Comparison of ENCODE assay signal across 36 mouse cellular contexts in genomic region chr1:82879172-82879571, GRCm38 (mm10). TPM values are rescaled to one million over a fixed set of nuclear protein-coding genes. Genes with fewer than 3 reads are reported as not detected.
A peak's percentile ranks its signal among the peaks of the same experiment; 100 is the strongest.
DNase-seq lines count a peak whose midpoint lies in the region; ATAC-seq and TF ChIP-seq lines count a peak whose summit lies in the region.
"Had no signal": no experiment of that assay in that cellular context is flagged by ENCODE, and none has a peak within 500 bp of the region (broad histone marks: within the 10 kb centered on the region; RNA-seq: fewer than 3 reads in every experiment).

No protein-coding gene starts in this region.

- intact Hi-C loops in gastrocnemius, adult 2 months (cut with DNase I): no loop called here

- peak; percentile 77 for ATAC-seq in intestine, embryonic 15.5 days
- ATAC-seq: forebrain, postnatal 0 days had no signal

- H3K9ac ChIP-seq in MEL (ENCODE audit: control insufficient read depth, low read depth, low read length, poor library complexity, severe bottlenecking): no peak overlapping the region
- no peak overlapping the region for H3K9ac ChIP-seq in intestine, embryonic 15.5 days
- H3K9ac ChIP-seq: forebrain, postnatal 0 days; hindbrain, embryonic 12.5 days; kidney, embryonic 15.5 days; liver, embryonic 14.5 days; lung, embryonic 15.5 days had no signal

- H3K79me2 ChIP-seq in MEL (ENCODE audit: control insufficient read depth, insufficient read depth, low read length, poor library complexity): no peaks in the 10 kb centered on the region

- peak; percentile 16 for DNase-seq in right cerebral cortex, adult 18-20 months
- DNase-seq in right cerebral cortex, postnatal 25 days: no peak
- peak; percentile 23 for DNase-seq in MEL (ENCODE audit: low read depth, low spot score)
- no peak for DNase-seq in spleen, postnatal 4 days (ENCODE audit: low spot score in 2 of 2)
- DNase-seq in heart, adult 18-20 months: no peak
- no peak for DNase-seq in gastrocnemius, adult 2 months
- DNase-seq: cerebellum, adult 11-12 months; cerebellum, postnatal 10 days; forebrain, postnatal 0 days; kidney, postnatal 36 days; lung, postnatal 36 days; midbrain, embryonic 14.5 days; right cerebral cortex, postnatal 4 days; thymus, adult 2 months; thymus, postnatal 4 days had no signal

- no peak for TF ChIP-seq POLR2A in MEL (IDR thresholded peaks at IDR 0.05; ENCODE audit: control insufficient read depth in 1 of 2, insufficient read depth in 1 of 2, low read depth in 1 of 2, low read length in 2 of 2, poor library complexity in 1 of 2)

- H3K27me3 ChIP-seq in MEL (ENCODE audit: control insufficient read depth in 1 of 2, insufficient read depth in 2 of 2, low read length in 2 of 2): no peaks in the 10 kb centered on the region
- no peaks in the 10 kb centered on the region for H3K27me3 ChIP-seq in intestine, embryonic 15.5 days (replicated peaks)
- H3K27me3 ChIP-seq: hindbrain, embryonic 12.5 days; kidney, embryonic 15.5 days; lung, embryonic 15.5 days; megakaryocyte, embryonic 14.5 days had no signal

- no peak overlapping the region for H3K4me3 ChIP-seq in MEL (ENCODE audit: control insufficient read depth in 1 of 2, insufficient read depth in 1 of 2, low read depth in 2 of 2, low read length in 2 of 2)
- H3K4me3 ChIP-seq in intestine, embryonic 15.5 days (replicated peaks): no peak overlapping the region
- no peak overlapping the region for H3K4me3 ChIP-seq in gastrocnemius, adult 2 months
- H3K4me3 ChIP-seq: hindbrain, embryonic 12.5 days; kidney, embryonic 15.5 days; lung, embryonic 15.5 days; megakaryocyte, embryonic 14.5 days had no signal

- no peaks in the 10 kb centered on the region for H3K4me1 ChIP-seq in MEL (ENCODE audit: control insufficient read depth in 1 of 2, insufficient read depth in 2 of 2, low read length in 2 of 2)
- no peaks in the 10 kb centered on the region for H3K4me1 ChIP-seq in intestine, embryonic 15.5 days (replicated peaks)
- H3K4me1 ChIP-seq: hindbrain, embryonic 12.5 days; kidney, embryonic 15.5 days; lung, embryonic 15.5 days had no signal

- no peak for TF ChIP-seq CTCF in MEL (IDR thresholded peaks at IDR 0.05 in 2 of 3, conservative IDR thresholded peaks at IDR 0.05 in 1 of 3; ENCODE audit: control insufficient read depth in 1 of 3, insufficient read depth in 1 of 3, low read depth in 2 of 3, low read length in 3 of 3, poor library complexity in 1 of 3, severe bottlenecking in 1 of 3)
- TF ChIP-seq CTCF in gastrocnemius, adult 2 months (IDR thresholded peaks at IDR 0.05): no peak

- TF ChIP-seq EP300 in MEL (IDR thresholded peaks at IDR 0.05; ENCODE audit: low read depth in 1 of 2, low read length in 2 of 2): no peak

- H3K9me3 ChIP-seq in MEL (replicated peaks; ENCODE audit: insufficient read depth, low read length): no peaks in the 10 kb centered on the region
- H3K9me3 ChIP-seq in intestine, embryonic 15.5 days: no peaks in the 10 kb centered on the region
- H3K9me3 ChIP-seq: hindbrain, embryonic 12.5 days; kidney, embryonic 15.5 days; lung, embryonic 15.5 days; megakaryocyte, embryonic 14.5 days had no signal

- H3K36me3 ChIP-seq in MEL (ENCODE audit: control insufficient read depth in 1 of 2, insufficient read depth in 2 of 2, low read length in 2 of 2): peaks cover 2 to 13% of the 10 kb centered on the region in 2 experiments; a peak in 3 of 4 replicates
- peaks cover 9% of the 10 kb centered on the region for H3K36me3 ChIP-seq in intestine, embryonic 15.5 days

- H3K27ac ChIP-seq in MEL (ENCODE audit: control insufficient read depth, low read depth, low read length): no peak overlapping the region
- no peak overlapping the region for H3K27ac ChIP-seq in intestine, embryonic 15.5 days
- no peak overlapping the region for H3K27ac ChIP-seq in gastrocnemius, adult 2 months
- H3K27ac ChIP-seq: hindbrain, embryonic 12.5 days; kidney, embryonic 15.5 days; liver, embryonic 14.5 days; lung, embryonic 15.5 days had no signal

- TF ChIP-seq RAD21 in MEL (IDR thresholded peaks at IDR 0.05; ENCODE audit: low read depth, low read length): no peak

- no peak overlapping the region for H3K4me2 ChIP-seq in intestine, embryonic 15.5 days (replicated peaks)
- H3K4me2 ChIP-seq: hindbrain, embryonic 12.5 days; kidney, embryonic 15.5 days; lung, embryonic 15.5 days had no signal

- 76% methylated on average over 2 of the region's 2 CpGs for WGBS in intestine, embryonic 15.5 days

TF ChIP-seq in MEL, 35 proteins besides CTCF, POLR2A, EP300 and RAD21:
- TF ChIP-seq POLR2AphosphoS2 (IDR thresholded peaks at IDR 0.05; ENCODE audit: low read length) (no peak), TCF12 (IDR thresholded peaks at IDR 0.05; ENCODE audit: low read depth, low read length) (no peak), RCOR1 (IDR thresholded peaks at IDR 0.05; ENCODE audit: low read depth, low read length) (no peak), ZC3H11A (IDR thresholded peaks at IDR 0.05; ENCODE audit: low read depth, low read length) (no peak), MAZ (IDR thresholded peaks at IDR 0.05; ENCODE audit: low read depth, low read length) (no peak), TAL1 (IDR thresholded peaks at IDR 0.05; ENCODE audit: low read length) (no peak), ZKSCAN1 (IDR thresholded peaks at IDR 0.05; ENCODE audit: low read depth, low read length) (no peak), MAFK (IDR thresholded peaks at IDR 0.05; ENCODE audit: borderline replicate concordance, low read depth, low read length) (no peak), KAT2A (conservative IDR thresholded peaks at IDR 0.05; ENCODE audit: low read depth, low read length) (no peak), MYB (IDR thresholded peaks at IDR 0.05; ENCODE audit: low read depth, low read length) (no peak), MAX (IDR thresholded peaks at IDR 0.05; ENCODE audit: low read length) (no peak)

RNA-seq across cellular contexts. Expression of gene A030005L19Rik, which starts 34.0 kb away (rescaled TPM):
- 0.15 TPM in 1 of 2 replicates, not detected in the other for total RNA-seq in MEL (2012; rRNA removed)
- polyA plus RNA-seq in MEL (2012; ENCODE audit: insufficient read depth in 1 of 2, insufficient read length in 2 of 2, low read depth in 1 of 2, low replicate concordance in 2 of 2, missing spikeins in 1 of 2): under 1 TPM in 1 of 2 experiments, not detected in 1; 0.26 TPM
- 0.36 TPM in 1 of 2 replicates, not detected in the other for polyA plus RNA-seq in intestine, embryonic 15.5 days (2015; fragmentation: Nextera tagmentation; extraction: Ambion mirVana)
- not detected for total RNA-seq in heart, adult 18-20 months (2021)
- total RNA-seq in gastrocnemius, adult 2 months (2021): under 1 TPM in 1 of 2 experiments, not detected in 1; 0.31 TPM
- total RNA-seq: adrenal gland, adult 18-20 months; forebrain, postnatal 0 days; gastrocnemius, adult 18-20 months; heart, postnatal 25 days had no signal
- polyA plus RNA-seq: embryonic facial prominence, embryonic 11.5 days; forebrain, embryonic 11.5 days; forebrain, postnatal 0 days; heart, embryonic 14.5 days; intestine, embryonic 14.5 days; neural tube, embryonic 11.5 days had no signal

RNA-seq across cellular contexts. Expression of gene Agfg1, which starts 39.9 kb away (rescaled TPM):
- total RNA-seq in MEL (2012; rRNA removed): 34.1 and 38.2 TPM in 2 replicates
- polyA plus RNA-seq in MEL (2012; ENCODE audit: insufficient read depth in 1 of 2, insufficient read length in 2 of 2, low read depth in 1 of 2, low replicate concordance in 2 of 2, missing spikeins in 1 of 2): 10 to 100 TPM in 1 of 2 experiments, not detected in 1; 58.6 TPM
- 33.0 and 35.7 TPM in 2 replicates for polyA plus RNA-seq in intestine, embryonic 15.5 days (2015; fragmentation: Nextera tagmentation; extraction: Ambion mirVana)
- 10 to 100 TPM; 27.3 to 27.5 TPM for total RNA-seq in heart, adult 18-20 months (2021)
- total RNA-seq in gastrocnemius, adult 2 months (2021): 10 to 100 TPM; 24.6 to 27.7 TPM

RNA-seq across cellular contexts. Expression of gene A030014E15Rik, which starts 45.5 kb away (rescaled TPM):
- total RNA-seq in MEL (2012; rRNA removed): not detected in 2 replicates
- not detected for polyA plus RNA-seq in MEL (2012; ENCODE audit: insufficient read depth in 1 of 2, insufficient read length in 2 of 2, low read depth in 1 of 2, low replicate concordance in 2 of 2, missing spikeins in 1 of 2)
- not detected in 2 replicates for polyA plus RNA-seq in intestine, embryonic 15.5 days (2015; fragmentation: Nextera tagmentation; extraction: Ambion mirVana)
- total RNA-seq in heart, adult 18-20 months (2021): not detected
- total RNA-seq in gastrocnemius, adult 2 months (2021): not detected
- total RNA-seq: adrenal gland, adult 18-20 months; adrenal gland, postnatal 4 days; forebrain, postnatal 0 days; gastrocnemius, adult 18-20 months; heart, postnatal 25 days; layer of hippocampus, adult 8-10 months; left cerebral cortex, adult 18-20 months; left cerebral cortex, postnatal 36 days had no signal
- polyA plus RNA-seq: embryonic facial prominence, embryonic 11.5 days; forebrain, embryonic 11.5 days; forebrain, postnatal 0 days; gonadal fat pad, adult 2 months; heart, embryonic 14.5 days; hindbrain, embryonic 12.5 days; intestine, embryonic 14.5 days; kidney, embryonic 15.5 days; limb, embryonic 14.5 days; lung, embryonic 15.5 days; midbrain, embryonic 14.5 days; neural tube, embryonic 11.5 days; stomach, embryonic 16.5 days; thymus, adult 2 months had no signal

RNA-seq across cellular contexts. Expression of gene Gm6217, which starts 52.0 kb away (rescaled TPM):
- total RNA-seq in MEL (2012; rRNA removed): not detected in 2 replicates
- not detected for polyA plus RNA-seq in MEL (2012; ENCODE audit: insufficient read depth in 1 of 2, insufficient read length in 2 of 2, low read depth in 1 of 2, low replicate concordance in 2 of 2, missing spikeins in 1 of 2)
- polyA plus RNA-seq in intestine, embryonic 15.5 days (2015; fragmentation: Nextera tagmentation; extraction: Ambion mirVana): not detected in 2 replicates
- not detected for total RNA-seq in heart, adult 18-20 months (2021)
- not detected for total RNA-seq in gastrocnemius, adult 2 months (2021)
- total RNA-seq: adrenal gland, adult 18-20 months; adrenal gland, postnatal 4 days; forebrain, postnatal 0 days; gastrocnemius, adult 18-20 months; heart, postnatal 25 days; layer of hippocampus, adult 8-10 months; left cerebral cortex, adult 18-20 months; left cerebral cortex, postnatal 36 days had no signal
- polyA plus RNA-seq: embryonic facial prominence, embryonic 11.5 days; forebrain, embryonic 11.5 days; forebrain, postnatal 0 days; gonadal fat pad, adult 2 months; heart, embryonic 14.5 days; hindbrain, embryonic 12.5 days; intestine, embryonic 14.5 days; kidney, embryonic 15.5 days; liver, embryonic 14.5 days; lung, embryonic 15.5 days; midbrain, embryonic 14.5 days; neural tube, embryonic 11.5 days; stomach, embryonic 16.5 days; thymus, adult 2 months had no signal

Comparison
In these comparisons a context has a peak if more than half of its experiments do, and no peak if none do; other contexts are left out.
1. DNase-seq: peak in right cerebral cortex, adult 18-20 months (single experiment) and MEL (single experiment); none in right cerebral cortex, postnatal 25 days (single experiment), spleen, postnatal 4 days (0 of 2), heart, adult 18-20 months (0 of 2) and gastrocnemius, adult 2 months (single experiment).